Mouse (Mus musculus) testis, postnatal 10 days (tissue): ENCODE results near the gene Bckdha.

Source experiments
- DNase-seq: peaks from one replicate; pipeline ENCODE4 v3.0.0; 2021; ENCODE audit warnings: low spot score

The Bckdha gene

DNA sequence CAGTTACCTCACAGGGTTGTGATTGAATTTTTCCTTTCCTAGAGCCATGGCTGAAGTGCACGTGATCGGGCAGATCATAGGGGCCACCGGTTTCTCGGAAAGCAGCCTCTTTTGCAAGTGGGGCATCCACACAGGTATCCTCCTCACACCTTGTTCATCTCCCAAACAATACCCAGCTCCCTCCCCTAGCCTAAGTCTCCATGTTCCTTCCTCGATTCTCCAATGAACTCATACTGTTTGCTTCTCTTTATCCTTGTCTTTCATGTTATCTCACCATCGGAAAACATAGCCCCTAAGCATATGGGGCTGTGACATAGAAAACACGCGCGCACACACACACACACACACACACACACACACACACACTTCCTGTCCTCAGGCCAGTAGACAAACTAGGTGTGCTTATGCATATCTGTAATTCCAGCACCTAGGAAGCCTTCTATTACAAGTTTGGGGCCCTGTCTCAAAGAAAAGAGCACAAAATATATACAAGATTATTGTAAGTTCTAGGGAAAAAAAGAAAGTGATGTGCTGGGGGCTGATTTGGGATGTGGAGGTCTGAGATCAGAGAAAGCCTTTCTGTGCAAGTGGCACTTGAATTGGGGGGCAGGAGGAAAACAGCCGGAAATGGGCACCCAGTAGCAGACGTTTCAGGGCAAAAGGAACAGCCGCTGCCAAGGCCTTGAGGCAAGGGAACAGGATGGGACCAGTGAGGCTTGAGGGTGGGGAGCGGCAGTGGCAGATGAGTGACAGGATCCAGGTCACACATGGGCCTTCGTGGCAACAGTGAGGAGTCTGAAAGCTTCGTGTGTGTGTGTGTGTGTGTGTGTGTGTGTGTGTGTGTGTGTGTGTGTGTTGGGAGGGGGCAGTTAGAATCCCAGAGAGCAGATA lies 22.8 kb upstream of the Bckdha start:
- DNase-seq = no peak

DNA sequence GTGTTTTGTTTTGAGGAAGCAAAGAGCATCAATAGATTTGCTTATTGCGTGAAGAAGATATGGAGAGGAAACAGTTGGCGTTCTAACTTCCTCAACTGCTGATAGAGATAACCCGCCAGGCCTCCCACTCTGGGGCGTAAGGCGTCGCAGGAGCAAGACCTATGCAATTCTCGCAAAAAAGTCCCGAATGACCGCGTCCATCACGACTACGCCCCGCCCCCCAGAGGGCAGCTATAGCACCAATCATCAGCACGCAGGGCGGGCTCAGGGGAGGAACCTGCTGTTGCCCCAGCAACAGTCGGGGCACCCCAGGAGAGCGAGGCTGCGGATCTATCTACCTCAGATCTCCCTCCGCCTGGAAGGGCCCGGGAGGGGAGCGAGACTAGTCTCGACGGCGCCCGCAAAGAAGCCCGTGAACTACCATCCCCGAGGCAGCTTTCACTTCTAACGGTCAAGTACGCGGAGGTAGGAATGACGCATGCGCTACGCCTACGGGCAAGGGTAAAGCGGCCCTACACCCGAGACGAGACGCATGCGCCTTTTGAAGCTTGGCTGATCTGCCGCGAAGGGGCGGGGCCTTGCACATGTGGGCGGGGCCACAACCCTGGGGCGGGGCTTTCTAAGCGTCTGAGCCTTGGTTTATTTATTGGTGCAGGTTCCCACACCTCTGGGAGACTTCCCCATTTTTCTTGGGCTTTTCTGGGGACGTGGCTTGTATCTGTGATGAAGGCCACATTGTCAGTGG lies 21.9 kb upstream of the Bckdha start, which contains the start of gene B9d2:
Gene B9d2 (plus strand): TSS at position 267 of the 745 bp plus-strand sequence.
- DNase-seq = peak; percentile 98

DNA sequence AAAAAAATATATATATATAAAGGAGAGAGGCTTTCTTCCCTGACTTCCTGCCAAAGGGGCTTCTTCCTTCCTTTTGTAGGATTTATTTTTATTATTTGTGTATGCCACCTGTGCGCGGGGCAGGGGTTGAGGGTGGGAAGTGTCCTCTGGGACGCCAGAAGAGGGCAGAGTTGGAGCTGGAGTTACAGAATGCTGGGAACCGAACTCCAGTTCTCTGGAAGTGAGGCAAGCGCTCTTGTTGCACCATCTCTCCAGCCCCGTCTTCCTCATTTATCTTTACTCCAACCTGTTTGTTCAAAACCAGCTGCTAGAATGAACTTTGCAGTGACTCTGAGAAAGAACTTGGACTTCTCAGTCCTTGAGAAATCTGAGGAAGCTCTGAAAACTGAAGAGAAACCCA lies 21.2 kb upstream of the Bckdha start:
- DNase-seq = no peak

DNA sequence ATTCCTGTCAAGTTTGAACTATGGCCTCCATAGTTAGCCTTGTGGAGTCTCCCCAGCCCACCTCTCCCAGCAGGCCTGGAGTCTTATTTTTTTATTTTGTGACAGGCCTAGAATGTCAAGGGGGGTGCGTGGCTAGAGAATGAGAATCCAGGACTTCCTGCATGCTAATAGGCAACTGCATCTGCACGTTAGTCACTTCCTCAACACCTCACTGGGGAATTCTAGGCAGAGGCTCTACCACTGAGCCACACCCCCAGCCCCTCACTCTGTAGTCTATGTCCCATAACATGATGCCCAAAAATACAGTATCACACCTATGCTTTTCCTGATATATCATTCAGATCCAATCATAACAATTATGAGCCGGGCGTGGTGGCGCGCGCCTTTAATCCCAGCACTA lies 18.2 kb upstream of the Bckdha start:
- DNase-seq = no peak

DNA sequence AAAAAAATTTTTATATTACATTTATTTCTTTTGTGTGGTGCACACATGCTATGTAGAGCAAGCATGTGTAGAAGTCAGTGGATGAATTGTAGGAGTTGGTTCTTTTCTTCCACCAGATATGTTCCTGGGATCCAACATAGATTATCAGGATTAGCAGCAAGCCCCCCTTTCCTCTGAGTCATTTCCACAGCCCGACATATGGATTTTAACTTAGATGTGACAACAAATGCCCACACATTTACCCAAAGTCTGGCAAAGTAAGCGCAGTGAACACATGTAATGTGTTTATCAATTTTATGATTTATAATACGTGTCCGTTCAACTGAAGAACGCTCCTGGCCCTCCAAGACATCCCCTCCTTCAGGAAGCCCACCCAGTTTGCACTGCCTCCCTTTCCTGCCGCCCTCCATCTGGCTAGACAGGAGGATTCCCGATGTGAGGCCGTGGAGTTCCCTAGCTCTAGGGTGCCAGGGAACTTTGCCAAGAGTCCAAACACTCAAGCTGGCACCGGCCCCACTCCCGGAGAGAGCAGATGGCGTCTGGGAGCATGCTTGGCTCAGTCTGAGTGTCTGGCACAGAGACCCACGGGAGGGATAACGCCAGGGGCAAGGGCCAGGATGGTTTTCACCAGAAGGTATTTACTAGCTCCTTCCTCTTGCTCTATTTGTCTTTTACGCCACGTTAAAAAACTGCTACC lies 17.5 kb upstream of the Bckdha start:
- peak; percentile 90 for DNase-seq

DNA sequence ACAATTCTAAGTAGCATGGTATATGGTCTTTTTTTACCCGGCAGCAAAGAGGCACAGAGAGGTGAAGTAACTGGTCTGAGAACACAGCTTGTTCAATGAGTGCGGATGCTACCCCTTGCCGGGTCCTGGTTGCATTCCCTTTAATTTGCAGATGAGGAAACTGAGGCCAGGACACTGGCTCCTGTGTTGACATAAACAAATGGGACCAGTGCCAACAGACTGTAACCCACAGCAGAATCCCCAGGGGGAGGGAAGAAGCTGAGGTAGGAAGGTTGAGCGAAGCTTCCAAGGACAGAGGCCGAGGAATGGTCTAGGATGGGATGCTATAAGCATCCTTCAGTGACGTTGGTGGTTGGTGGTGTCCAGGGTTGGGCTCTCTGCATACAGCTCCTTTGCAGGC lies 16.6 kb upstream of the Bckdha start:
- no peak for DNase-seq

DNA sequence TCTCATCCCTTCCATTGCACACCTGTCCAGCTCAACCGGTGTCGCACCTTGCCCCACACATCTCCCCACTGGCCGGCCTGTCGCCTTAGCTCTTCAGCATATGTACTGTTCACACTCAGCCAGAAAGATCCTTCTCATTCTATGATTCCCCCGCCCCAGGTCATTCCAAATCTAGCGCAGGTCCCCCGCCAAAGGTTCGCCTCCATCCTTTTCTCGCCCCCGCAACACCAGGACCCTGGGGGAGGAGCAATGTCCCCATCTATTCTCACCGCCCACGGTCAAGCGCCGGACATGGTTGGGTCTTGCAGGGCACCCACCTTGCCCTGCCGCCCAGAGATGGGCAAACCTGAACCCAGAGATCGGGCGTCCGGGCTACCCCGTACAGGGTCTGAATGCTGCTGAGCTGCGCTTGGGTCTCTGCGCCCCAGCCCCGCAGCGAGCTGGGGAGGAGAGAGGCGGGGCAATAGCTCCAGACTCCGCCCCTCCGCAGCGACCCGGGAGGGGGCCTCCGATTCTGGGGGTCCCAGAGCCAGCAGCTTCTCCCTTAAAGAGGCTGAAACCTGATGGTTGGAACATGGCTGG lies 16.0 kb upstream of the Bckdha start, which contains the start of gene Tmem91:
Gene Tmem91 (minus strand): TSS at position 448 of the 582 bp plus-strand sequence.
- no peak for DNase-seq

DNA sequence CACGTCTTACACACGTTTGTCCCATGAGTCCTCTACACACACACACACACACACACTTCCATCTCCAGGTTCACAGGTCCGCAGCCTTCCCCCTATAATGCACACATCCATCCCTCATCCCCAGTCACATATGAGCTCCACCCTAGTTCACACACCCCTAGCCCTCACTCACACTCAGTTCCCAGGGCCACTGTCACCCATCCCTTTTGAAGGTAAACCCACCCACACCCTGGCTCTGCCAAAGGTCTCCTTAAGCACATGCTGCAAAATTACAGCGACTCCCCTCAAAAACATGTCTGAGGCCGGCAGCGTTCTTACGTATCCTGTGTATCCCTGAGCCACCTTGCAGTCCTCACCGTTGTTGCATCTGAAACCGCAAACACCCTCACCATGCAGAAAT lies 15.5 kb upstream of the Bckdha start:
- no peak for DNase-seq

DNA sequence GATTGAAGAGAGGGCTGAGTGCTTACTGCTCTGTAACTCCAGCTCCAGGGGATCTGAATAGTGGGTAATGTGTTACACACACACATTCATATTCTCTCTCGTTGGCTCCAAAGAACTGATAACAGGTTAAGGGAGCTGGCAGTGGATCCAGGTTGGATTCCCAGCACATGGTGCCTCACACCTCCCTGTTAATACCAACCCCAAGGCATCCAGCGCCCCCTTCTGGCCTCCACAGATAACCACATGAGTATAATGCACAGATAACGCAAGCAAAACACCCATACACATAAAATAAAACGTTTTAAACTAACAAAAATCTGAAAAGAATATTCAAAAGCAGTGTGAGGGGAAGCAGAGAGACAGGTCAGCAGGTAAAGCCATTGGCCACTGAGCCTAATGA lies 13.7 kb upstream of the Bckdha start:
- DNase-seq = no peak

DNA sequence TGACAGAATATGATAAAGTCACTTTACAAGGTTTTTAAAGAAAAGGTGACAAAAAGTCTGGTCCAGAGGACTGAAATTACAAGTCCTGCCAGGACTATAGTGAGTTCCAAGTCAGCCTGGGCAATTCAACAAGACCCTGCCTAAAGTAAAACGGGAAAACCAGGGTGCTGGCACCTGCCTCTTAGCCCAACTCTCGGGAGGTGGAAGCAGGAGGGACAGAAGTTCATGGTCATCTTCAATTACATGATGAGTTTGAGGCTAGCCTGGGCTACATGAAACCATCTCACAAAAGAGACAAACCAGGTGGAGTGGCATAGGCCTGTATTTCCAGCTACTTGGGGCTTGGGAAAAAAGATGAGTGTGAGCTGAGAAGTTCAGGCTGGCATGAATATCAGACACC lies 12.9 kb upstream of the Bckdha start:
- no peak for DNase-seq

DNA sequence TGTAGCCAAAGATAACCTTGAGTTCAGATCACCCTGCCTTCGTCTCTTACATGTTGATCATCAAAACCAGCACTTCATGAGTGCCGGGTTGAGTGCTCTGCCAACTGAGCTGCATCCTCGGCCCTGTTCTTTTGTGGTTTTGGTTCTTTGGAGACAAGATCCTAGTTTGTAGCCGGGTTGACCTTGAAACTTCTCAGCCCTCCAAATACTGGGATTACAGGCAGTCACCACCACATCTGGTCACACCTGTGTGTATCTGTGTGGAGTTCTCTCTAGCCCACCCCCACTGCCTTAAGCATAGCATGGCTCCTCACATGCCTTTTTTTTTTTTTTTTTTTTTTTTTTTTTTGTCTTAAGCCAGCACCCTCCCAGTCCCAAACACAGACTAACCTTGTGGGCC lies 11.3 kb upstream of the Bckdha start:
- no peak for DNase-seq

DNA sequence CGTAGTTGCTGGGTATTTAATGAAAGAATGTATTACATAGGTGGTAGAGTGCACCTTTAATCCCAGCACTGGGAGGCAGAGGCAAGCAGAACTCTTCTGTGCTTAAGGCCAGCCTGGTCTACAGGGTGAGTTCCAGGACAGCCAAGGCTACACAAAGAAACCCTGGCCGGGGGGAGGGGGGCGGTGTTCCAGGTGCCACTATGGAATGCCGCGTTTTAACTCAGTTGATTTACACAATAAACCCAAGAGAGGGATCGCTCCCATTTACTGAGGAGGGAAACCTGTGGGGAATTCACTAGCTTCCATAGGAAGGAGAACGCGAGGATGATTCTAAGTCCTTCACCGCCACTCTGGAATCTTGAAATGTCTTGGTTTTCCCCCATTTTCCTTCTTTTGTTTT lies 10.8 kb upstream of the Bckdha start:
- no peak for DNase-seq

DNA sequence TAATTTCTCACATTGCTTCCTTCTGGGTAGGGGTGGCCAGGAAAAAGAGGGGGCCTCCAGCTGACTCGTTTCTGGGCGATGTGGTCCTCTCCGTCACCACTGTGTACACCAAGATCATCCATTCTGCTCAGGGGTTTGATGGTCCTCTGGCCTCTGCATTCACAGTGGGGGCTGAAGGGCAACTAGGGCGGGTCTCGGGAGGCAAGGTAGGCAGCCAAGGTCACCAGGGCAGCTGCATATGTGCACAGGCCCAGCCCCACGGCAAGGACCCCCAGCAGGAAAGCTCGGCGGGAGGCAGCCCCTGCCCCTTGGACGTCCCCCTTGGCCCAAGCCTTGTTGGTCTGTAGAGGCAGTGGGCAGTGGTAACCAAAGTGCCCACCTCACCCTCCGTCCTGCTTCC lies 10.4 kb upstream of the Bckdha start:
- DNase-seq = no peak

DNA sequence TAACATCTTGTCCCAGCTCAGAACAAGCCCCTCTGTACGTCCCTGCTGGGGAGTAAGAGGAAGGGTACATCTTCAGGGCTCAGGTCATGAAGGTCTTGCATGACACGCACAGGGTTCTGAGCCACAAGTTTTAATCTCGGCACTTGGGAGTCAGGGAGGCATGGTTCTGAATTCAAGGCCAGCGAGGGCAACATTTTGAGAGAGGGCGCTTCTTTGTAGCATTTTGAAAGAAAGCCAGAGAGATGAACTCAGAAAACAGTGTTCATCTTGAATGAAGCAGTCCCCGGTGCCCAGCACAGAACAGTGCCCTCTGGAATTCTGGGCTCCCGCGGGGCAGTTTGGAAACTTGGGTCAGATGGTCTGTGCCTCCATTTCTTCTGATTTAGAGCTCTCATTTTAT lies 7.6 kb upstream of the Bckdha start:
- no peak for DNase-seq

DNA sequence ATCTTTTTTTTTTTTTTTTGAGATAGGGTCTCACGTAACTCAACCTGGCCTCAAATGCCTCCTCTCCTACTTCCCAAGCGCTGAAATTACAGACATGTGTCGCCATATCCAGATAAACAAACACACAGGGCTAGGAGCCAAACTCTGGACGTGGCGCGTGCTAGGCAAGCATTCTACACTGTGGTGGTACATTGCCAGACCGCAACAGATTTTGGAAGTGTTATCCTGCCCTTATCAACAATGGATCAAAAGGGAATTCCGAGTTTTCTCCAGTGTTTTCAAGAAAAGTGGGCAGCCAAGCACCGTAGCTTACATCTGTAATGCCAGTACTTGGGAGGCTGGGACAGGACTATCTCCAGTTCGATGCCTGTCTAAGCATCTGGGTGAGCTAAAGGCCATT lies 996 bp downstream of the Bckdha start:
- DNase-seq = no peak

DNA sequence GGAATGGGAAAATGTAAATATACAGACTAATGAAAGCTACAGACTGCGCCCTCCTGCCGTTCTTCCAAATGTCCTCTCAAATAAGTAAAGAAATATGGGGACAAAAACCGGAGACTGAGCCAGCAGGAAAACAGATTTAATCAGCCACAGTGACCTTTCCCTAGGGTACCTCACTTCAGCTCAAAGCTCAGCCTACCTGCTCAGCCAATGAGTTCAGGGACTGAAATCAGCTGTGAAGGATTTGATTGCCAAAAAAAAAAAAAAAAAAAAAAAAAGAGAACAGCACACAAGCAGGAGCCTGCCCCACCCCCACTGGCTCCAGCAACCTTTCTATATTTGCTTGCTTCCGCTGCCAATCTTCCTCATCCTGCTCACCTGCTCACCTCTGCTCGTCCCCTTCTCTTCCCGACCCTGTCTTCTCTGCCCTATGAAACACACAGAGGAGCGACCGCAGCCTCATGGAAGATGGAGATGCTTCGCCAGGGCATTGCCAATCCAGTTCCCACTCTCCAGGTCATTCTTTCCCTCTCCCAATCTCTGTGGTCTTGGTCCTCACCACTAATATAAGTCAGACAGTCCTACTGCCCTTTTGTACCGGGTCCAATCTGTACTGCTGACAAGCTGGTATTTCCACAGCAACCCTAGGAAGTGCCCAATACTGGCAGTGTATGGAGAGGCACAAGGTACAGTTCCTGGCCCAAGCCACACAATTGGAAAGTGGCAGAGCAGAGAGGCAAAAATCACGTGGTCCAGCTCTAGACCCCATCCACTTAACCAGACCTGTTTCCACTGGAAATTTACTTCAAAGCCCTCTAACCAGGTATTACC lies 3.0 kb downstream of the Bckdha start:
- no peak for DNase-seq

DNA sequence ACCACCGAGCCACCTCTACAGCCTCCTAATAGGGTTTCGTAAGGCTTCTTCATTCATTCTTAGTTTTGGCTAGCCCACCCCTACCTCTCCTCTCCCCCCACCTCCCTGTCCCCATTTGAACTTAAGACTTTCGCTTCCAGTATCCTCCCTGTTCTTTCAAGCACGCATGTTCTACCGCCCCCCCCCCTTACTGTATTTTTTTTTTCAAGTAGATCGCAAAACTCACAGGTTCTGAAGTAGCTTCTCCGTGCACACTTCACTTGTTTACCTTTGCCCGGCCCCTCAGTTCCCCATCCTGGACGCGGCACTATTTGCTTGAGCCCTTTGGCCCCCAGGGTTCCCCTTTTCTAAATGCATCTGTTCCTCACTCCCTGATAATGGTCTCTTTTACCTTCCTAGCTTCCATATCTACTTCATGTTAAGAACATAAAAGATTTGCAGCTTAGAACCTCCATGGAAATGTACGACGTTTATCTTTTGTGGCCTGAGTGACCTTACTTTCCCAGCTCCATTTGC lies 6.5 kb downstream of the Bckdha start:
- DNase-seq = no peak

DNA sequence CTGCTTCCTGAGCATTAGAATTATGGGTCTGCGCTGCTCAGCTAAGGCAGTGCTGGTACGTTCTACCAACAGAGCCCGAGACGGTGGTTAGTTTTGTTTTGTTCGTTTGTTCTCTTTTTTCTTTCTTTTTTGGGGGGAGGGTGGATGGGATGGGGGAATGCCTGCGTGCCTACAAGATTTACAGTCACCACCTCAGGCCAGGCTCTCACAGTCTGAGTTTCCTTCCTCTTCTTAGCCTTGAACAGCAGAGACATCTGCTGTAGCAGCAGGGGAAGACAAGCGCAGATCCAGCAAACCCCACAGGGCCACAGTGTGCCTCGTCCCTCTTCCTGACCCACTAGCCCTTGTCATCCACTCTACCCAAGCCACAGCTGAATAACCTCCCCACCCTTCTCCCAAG lies 7.5 kb downstream of the Bckdha start:
- DNase-seq = no peak

DNA sequence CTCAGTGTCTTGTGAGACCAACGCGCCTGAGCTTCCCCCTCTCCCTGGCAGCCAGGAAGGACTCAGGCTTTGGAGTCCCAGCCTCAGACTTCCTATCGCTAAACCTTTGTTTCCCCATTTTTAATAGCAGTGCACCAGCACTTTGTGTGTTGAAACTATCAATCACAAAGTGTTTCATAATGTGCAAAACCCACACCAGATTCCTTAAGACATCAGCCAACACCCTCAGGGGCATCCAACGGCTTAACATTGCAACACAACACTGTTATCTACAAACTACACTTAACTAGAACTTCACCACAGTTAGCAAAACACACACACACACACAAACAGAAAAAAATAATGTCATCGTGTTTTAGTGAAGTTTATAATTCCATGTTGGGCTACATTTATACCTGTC lies 8.9 kb downstream of the Bckdha start:
- no peak for DNase-seq

DNA sequence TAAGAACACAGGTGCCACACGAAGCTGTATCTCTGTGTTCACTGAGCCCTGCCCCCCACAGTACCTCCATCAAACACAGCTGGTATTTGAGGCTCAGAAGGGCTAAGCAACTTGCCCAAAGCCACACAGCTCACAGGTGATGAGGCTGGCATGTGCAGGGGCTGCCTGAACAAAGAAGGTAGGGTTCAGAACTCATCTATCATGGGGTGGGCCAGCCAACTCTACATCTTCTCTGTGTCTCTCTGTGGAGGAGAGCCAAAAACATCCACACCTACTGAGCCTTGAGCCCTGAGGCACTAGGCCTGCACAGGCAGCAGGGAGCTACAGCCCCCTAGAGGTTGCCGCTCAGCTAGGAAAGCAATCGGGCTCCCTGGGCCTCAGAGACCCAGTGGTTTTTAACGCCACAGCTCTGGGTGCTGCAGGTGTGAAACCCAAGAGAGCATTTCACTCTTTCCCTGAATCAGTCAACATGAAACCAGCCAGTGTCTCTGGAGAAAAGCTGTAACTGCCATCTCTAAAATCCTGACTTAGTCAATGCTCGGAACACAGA lies 11.1 kb downstream of the Bckdha start:
- DNase-seq = no peak

DNA sequence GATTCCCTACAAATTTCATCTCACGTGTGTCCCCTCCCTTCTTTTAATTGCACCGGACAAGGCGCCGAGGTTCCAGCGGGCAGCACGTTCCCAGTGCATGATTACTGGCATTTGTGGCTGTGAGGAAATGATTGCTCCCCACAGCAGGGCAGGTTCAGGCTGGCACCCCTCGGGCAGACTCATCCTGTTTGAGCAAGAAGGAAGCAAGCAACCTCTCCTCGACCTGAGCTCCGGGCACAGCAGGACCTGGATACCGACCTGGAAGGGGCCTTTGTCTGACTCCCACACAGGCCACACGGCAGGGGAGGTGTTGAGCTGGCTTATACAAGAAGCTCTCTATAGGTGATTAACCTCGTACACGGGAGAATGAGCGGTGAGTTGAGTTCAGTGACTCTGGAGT lies 13.7 kb downstream of the Bckdha start:
- DNase-seq = no peak
